Mouse (Mus musculus) hindbrain, embryonic 13.5 days (tissue): ENCODE measurements around the gene Cygb. TPM values are rescaled to one million over a fixed set of nuclear protein-coding genes. Genes with fewer than 3 reads are reported as not detected.
"Not testable (repeated sequence)": the region's sequence is repeated elsewhere in the genome, so short reads cannot be mapped to it uniquely, and the experiment has no call there.

Source experiments
- ATAC-seq: fragments of 200-750 bp; cut with Nextera tagmentation; 2 replicates; pipeline ENCODE4 v1.8.0; 2017; ENCODE audit warnings: moderate TSS enrichment; ENCODE audit not compliant: low FRiP score
- H3K27ac ChIP-seq: fragments of 300-500 bp; sonication (generic); 2 replicates; pipeline ENCODE4 v1.5.1; 2015; ENCODE audit warnings: inconsistent platforms, mild to moderate bottlenecking, moderate library complexity
- H3K27me3 ChIP-seq: fragments of 300-500 bp; sonication (generic); 2 replicates; pipeline ENCODE4 v1.6.1; 2015; ENCODE audit warnings: mild to moderate bottlenecking, inconsistent platforms
- H3K36me3 ChIP-seq: fragments of 300-500 bp; sonication (generic); 2 replicates; pipeline ENCODE4 v1.6.1; 2015; ENCODE audit warnings: mild to moderate bottlenecking, inconsistent platforms
- H3K4me1 ChIP-seq: fragments of 300-500 bp; sonication (generic); replicated peaks from 2 replicates; pipeline ENCODE4 v1.6.1; 2015; ENCODE audit warnings: inconsistent platforms
- H3K4me2 ChIP-seq: fragments of 300-500 bp; sonication (generic); 2 replicates; pipeline ENCODE4 v1.6.1; 2015; ENCODE audit warnings: inconsistent platforms, mild to moderate bottlenecking, moderate library complexity
- H3K4me3 ChIP-seq: fragments of 300-500 bp; sonication (generic); 2 replicates; pipeline ENCODE4 v1.5.1; 2015; ENCODE audit warnings: mild to moderate bottlenecking, inconsistent platforms
- H3K9ac ChIP-seq: fragments of 300-500 bp; sonication (generic); 2 replicates; pipeline ENCODE4 v1.6.1; 2015; ENCODE audit warnings: mild to moderate bottlenecking, inconsistent platforms
- H3K9me3 ChIP-seq: fragments of 300-500 bp; sonication (generic); 2 replicates; pipeline ENCODE4 v1.6.1; 2016; ENCODE audit warnings: inconsistent platforms
- WGBS: fragments of 180-500 bp; shearing (Covaris S2); methylation state at CpG from one replicate; pipeline ENCODE4 v1.1.7; 2015; 5-methylcytosine and 5-hydroxymethylcytosine counted together
- polyA plus RNA-seq: library from polyadenylated mRNA; unstranded; fragments of >200 nt; fragmentation: Nextera tagmentation; extraction: Ambion mirVana; gene quantifications from 2 replicates; pipeline ENCODE4 v1.2.1, GENCODE M21; 2015

The Cygb gene
- polyA plus RNA-seq, 1 experiment from 2014 or later = 18.1 TPM

- Histone ChIP-seq H3K4me1 (peaks cover 60% of the 10 kb centered on the region), H3K9me3 (no peaks in the 10 kb centered on the region), H3K27ac (peak overlapping the region; percentile 75), H3K27me3 (no peaks in the 10 kb centered on the region), H3K9ac (peak overlapping the region; percentile 89), H3K36me3 (peaks cover 40% of the 10 kb centered on the region), H3K4me3 (peak overlapping the region; percentile 84), H3K4me2 (peak overlapping the region; percentile 94)
- ATAC-seq = peak; percentile 23
- under 1% methylated on average over 24 of the region's 24 CpGs for WGBS
Observed at GRCm38 (mm10) chr11:116671845-116672434, 17.8 kb upstream of the Cygb start.

GRCm38 (mm10) chr11:116671112-116671844 lies 17.2 kb upstream of the Cygb start:
- ATAC-seq = peak; percentile 84
- Histone ChIP-seq H3K9me3 (no peaks in the 10 kb centered on the region), H3K9ac (peak overlapping the region; percentile 89), H3K4me3 (peak overlapping the region; percentile 84), H3K4me1 (peaks cover 60% of the 10 kb centered on the region), H3K36me3 (peaks cover 34% of the 10 kb centered on the region), H3K4me2 (peak overlapping the region; percentile 94), H3K27me3 (no peaks in the 10 kb centered on the region), H3K27ac (peak overlapping the region; percentile 75)
- 2% methylated on average over 45 of the region's 45 CpGs for WGBS

DNA sequence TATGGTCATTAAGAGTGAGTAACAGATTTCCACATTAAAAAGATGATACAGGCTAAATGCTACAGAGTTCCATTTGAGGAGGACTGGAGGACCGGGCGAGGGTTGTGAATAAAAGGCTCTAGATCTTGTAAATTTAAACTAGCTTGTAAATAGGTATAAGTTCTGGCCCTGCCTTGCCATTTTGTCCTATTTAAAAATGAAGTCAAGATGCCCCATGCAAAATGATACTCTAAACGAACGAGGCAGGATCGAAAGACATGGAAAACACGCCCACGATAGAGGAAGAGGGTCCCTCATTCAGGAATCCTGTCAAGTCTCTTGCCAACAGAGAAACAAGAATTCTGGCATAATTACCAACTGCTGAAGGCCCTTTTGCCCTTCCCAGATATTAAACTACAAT lies 16.3 kb upstream of the Cygb start:
- ATAC-seq = no peak
- H3K4me1 ChIP-seq = peaks cover 60% of the 10 kb centered on the region
- WGBS = 73% methylated on average over 7 of the region's 7 CpGs
- no peak overlapping the region for H3K9ac ChIP-seq
- H3K9me3 ChIP-seq = no peaks in the 10 kb centered on the region
- peaks cover 25% of the 10 kb centered on the region for H3K36me3 ChIP-seq
- no peaks in the 10 kb centered on the region for H3K27me3 ChIP-seq
- peak overlapping the region; percentile 53; the same call in 1 of the 2 replicates for H3K27ac ChIP-seq
- peak overlapping the region; percentile 84; the same call in 1 of the 2 replicates for H3K4me3 ChIP-seq
- peak overlapping the region; percentile 94 for H3K4me2 ChIP-seq

DNA sequence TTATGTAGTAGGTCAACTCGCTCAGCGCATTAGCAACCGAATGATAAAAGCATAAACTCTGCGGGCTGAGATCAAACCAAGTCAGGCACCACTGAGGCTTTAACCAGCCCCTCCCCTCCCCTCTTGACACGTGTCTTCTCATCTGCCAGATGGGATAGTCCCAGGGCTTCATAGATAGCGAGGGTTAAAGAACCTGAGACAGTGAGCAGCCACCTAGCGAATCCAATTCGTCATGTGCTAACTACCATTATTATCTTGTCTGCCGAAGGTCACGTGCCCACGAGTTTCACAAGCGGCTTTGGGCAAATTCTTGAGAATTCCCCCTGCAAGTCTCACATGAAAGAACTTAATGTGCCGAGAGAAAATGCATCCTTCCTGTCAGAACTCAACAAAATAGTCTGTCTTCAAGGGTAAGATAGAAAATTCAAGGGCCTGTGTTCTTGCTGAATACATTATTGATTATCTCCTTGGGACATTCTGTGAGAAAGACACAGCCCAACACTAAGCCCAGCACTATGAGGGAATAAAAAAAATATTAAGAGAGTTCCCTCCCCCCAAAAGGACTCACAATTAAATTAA lies 15.8 kb upstream of the Cygb start:
- Histone ChIP-seq H3K27me3 (no peaks in the 10 kb centered on the region), H3K4me2 (peak overlapping the region; percentile 94; the same call in 1 of the 2 replicates), H3K36me3 (peaks cover 20% of the 10 kb centered on the region), H3K4me1 (peaks cover 60% of the 10 kb centered on the region), H3K9me3 (no peaks in the 10 kb centered on the region), H3K27ac (peak overlapping the region; percentile 53; the same call in 1 of the 2 replicates), H3K4me3 (no peak overlapping the region), H3K9ac (no peak overlapping the region)
- no peak for ATAC-seq
- 41% methylated on average over 13 of the region's 13 CpGs for WGBS

DNA sequence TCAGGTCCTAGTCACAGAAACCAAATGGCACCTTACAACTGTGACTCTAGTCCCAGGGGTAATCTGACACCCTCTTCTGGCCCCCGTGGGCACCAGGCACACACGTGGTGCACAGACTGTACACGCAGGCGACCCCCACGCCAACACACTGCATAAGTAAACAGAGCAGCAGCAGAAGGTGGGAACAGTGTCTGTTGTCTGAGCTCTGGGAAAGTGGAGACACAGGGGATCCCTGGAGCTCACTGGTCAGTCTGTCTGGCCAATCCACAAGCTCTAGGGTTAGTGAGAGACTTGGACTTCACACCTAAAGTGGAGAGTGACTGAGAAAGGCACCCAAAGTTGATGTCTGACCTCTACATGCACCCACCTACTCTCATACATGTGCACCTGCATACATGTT lies 15.2 kb upstream of the Cygb start:
- H3K27ac ChIP-seq = no peak overlapping the region

DNA sequence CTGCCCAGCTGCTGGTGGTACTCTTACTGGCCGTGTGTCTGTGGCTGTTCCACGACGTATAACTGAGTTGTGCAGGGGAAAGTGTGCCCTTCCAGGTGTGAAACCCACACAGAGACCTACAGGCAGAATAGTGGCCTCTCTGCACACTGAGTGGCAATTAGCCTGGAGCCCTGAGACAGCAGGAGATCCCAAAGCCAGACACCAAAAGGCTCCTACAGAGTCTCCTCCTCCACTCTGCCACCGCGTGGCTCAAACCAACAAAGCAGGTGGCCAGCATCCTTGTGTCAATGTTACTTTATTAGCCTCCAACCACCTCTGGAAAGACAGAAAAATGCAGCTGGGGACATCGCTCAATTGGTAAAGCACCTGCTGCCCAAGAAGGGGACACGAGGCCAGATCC lies 14.7 kb upstream of the Cygb start:
- Histone ChIP-seq H3K4me3 (no peak overlapping the region), H3K9ac (peak overlapping the region; percentile 46; the same call in 1 of the 2 replicates), H3K27ac (0 out of 2 replicates have a peak overlapping the region, but pooled peaks have one; percentile 30), H3K36me3 (peaks cover 9% of the 10 kb centered on the region), H3K4me1 (peaks cover 60% of the 10 kb centered on the region), H3K27me3 (no peaks in the 10 kb centered on the region), H3K9me3 (no peaks in the 10 kb centered on the region), H3K4me2 (no peak overlapping the region)
- ATAC-seq = no peak
- WGBS = 43% methylated on average over 7 of the region's 7 CpGs

More for the DNA sequence above, 15.2 kb upstream of the Cygb start:
- ATAC-seq = no peak
- Histone ChIP-seq H3K9me3 (no peaks in the 10 kb centered on the region), H3K9ac (peak overlapping the region; percentile 40; the same call in 1 of the 2 replicates), H3K36me3 (peaks cover 14% of the 10 kb centered on the region), H3K27me3 (no peaks in the 10 kb centered on the region), H3K4me2 (0 out of 2 replicates have a peak overlapping the region, but pooled peaks have one; percentile 94), H3K4me1 (peaks cover 60% of the 10 kb centered on the region), H3K4me3 (no peak overlapping the region)
- 41% methylated on average over 5 of the region's 5 CpGs for WGBS

- H3K4me3 ChIP-seq = no peak overlapping the region
- H3K4me1 ChIP-seq = peaks cover 60% of the 10 kb centered on the region
- H3K27ac ChIP-seq = 0 out of 2 replicates have a peak overlapping the region, but pooled peaks have one; percentile 30
- no peak overlapping the region for H3K4me2 ChIP-seq
- peak overlapping the region; percentile 46; the same call in 1 of the 2 replicates for H3K9ac ChIP-seq
- no peaks in the 10 kb centered on the region for H3K9me3 ChIP-seq
- H3K27me3 ChIP-seq = no peaks in the 10 kb centered on the region
- peaks cover 5% of the 10 kb centered on the region for H3K36me3 ChIP-seq
- 85% methylated on average over 10 of the region's 10 CpGs for WGBS
- ATAC-seq = no peak
Observed at GRCm38 (mm10) chr11:116668381-116668825, 14.3 kb upstream of the Cygb start.

DNA sequence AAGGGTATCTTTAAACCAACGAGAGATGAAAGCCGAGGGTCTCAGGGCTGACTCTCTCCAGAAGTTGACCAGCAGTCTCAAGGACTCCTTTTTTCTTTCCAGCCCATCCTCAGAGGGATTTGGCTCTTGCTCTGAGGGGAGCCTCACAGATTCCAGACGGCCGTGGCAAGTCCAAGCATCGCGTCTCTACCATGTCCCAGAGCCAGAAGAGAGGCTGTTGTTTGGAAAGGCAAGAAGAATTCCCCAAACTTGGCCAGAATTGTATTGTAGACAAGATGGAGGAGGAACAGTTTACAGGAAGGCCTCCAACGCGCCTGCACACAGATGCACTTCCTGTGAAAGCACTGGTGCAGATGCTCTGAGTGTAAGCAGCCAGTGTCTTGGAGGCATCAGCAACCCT lies 13.8 kb upstream of the Cygb start:
- Histone ChIP-seq H3K9me3 (no peaks in the 10 kb centered on the region), H3K4me2 (no peak overlapping the region), H3K9ac (no peak overlapping the region), H3K4me1 (peaks cover 60% of the 10 kb centered on the region), H3K4me3 (no peak overlapping the region), H3K27me3 (no peaks in the 10 kb centered on the region), H3K27ac (no peak overlapping the region), H3K36me3 (peaks cover under 1% of the 10 kb centered on the region; the same call in 1 of the 2 replicates)
- WGBS = 90% methylated on average over 8 of the region's 8 CpGs
- no peak for ATAC-seq

- H3K36me3 ChIP-seq = not testable (repeated sequence)
- WGBS = 82% methylated on average over 5 of the region's 5 CpGs
Observed at GRCm38 (mm10) chr11:116667012-116667411, 12.9 kb upstream of the Cygb start.

GRCm38 (mm10) chr11:116666566-116666965 lies 12.5 kb upstream of the Cygb start:
- 82% methylated on average over 9 of the region's 9 CpGs for WGBS

More at GRCm38 (mm10) chr11:116667012-116667411, 12.9 kb upstream of the Cygb start:
- peaks cover 60% of the 10 kb centered on the region for H3K4me1 ChIP-seq
- H3K9ac ChIP-seq, H3K4me2 ChIP-seq, H3K9me3 ChIP-seq, ATAC-seq, H3K27ac ChIP-seq, H3K4me3 ChIP-seq, H3K27me3 ChIP-seq: not testable (repeated sequence)

DNA sequence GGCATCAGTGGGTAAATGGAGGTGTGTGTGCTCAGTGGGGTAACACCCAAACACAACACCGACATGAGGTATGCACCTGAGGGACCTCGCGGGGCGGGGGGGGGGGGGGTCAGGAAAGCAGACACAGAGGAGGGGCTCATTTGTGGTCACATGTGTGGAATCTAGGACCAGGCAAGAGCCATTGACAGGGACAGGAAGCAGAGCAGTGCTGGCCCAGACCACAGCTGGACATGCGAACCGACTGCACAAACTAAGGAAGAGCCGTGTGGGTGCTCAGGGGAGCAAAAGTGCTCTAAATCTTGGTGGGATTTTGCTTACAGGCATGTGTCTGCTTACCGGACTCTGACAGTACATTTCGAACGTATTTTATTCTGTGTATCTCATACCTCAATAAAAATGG lies 11.2 kb upstream of the Cygb start:
- Histone ChIP-seq H3K27me3 (no peaks in the 10 kb centered on the region), H3K27ac (no peak overlapping the region), H3K9ac (no peak overlapping the region), H3K4me3 (no peak overlapping the region), H3K4me1 (peaks cover 66% of the 10 kb centered on the region), H3K36me3 (no peaks in the 10 kb centered on the region), H3K9me3 (no peaks in the 10 kb centered on the region), H3K4me2 (no peak overlapping the region)
- no peak for ATAC-seq
- 80% methylated on average over 10 of the region's 10 CpGs for WGBS

More at GRCm38 (mm10) chr11:116666566-116666965, 12.5 kb upstream of the Cygb start:
- H3K27me3 ChIP-seq = no peaks in the 10 kb centered on the region
- H3K36me3 ChIP-seq = no peaks in the 10 kb centered on the region
- H3K4me3 ChIP-seq = no peak overlapping the region
- H3K4me1 ChIP-seq = peaks cover 64% of the 10 kb centered on the region
- H3K4me2 ChIP-seq = no peak overlapping the region
- no peaks in the 10 kb centered on the region for H3K9me3 ChIP-seq
- no peak for ATAC-seq
- no peak overlapping the region for H3K27ac ChIP-seq
- no peak overlapping the region for H3K9ac ChIP-seq

GRCm38 (mm10) chr11:116661948-116662377 lies 7.8 kb upstream of the Cygb start:
- H3K27me3 ChIP-seq = no peaks in the 10 kb centered on the region
- H3K4me2 ChIP-seq = peak overlapping the region; percentile 34
- no peaks in the 10 kb centered on the region for H3K36me3 ChIP-seq
- no peak for ATAC-seq
- peak overlapping the region; percentile 55 for H3K9ac ChIP-seq
- H3K4me3 ChIP-seq = no peak overlapping the region
- H3K27ac ChIP-seq = peak overlapping the region; percentile 94
- 24% methylated on average over 8 of the region's 8 CpGs for WGBS
- H3K9me3 ChIP-seq = no peaks in the 10 kb centered on the region
- H3K4me1 ChIP-seq = peaks cover 71% of the 10 kb centered on the region
